Mouse (Mus musculus): ENCODE data around the gene Gm853. TPM values are rescaled to one million over a fixed set of nuclear protein-coding genes. Genes with fewer than 3 reads are reported as not detected.

Gene Gm853
- total RNA-seq, 1 experiment from 2014 or later = not detected

Other genes with a start within 250 kb of the Gm853 start
- 0.12 TPM in 1 of 2 replicates, not detected in the other for gene Adgrb2, start 237.5 kb downstream of the Gm853 start, total RNA-seq (2017)
- gene Col16a1, start 174.6 kb downstream of the Gm853 start, total RNA-seq (2017) = not detected in 2 replicates
- 21.9 and 22.7 TPM in 2 replicates for gene Pef1, start 119.8 kb downstream of the Gm853 start, total RNA-seq (2017)
- gene Hcrtr1, start 83.0 kb downstream of the Gm853 start, total RNA-seq (2017) = not detected in 2 replicates
- gene Tinagl1, start 47.3 kb downstream of the Gm853 start, total RNA-seq (2017) = 1.2 and 2.5 TPM in 2 replicates
- gene Serinc2, start 56.8 kb upstream of the Gm853 start, total RNA-seq (2017) = not detected in 2 replicates
- not detected in 2 replicates for gene Fabp3, start 86.2 kb upstream of the Gm853 start, total RNA-seq (2017)
- gene Gm10570, start 86.3 kb upstream of the Gm853 start, total RNA-seq (2017) = not detected in 2 replicates
- gene Zcchc17, start 137.5 kb upstream of the Gm853 start, total RNA-seq (2017) = 50.0 and 67.0 TPM in 2 replicates
- 37.9 and 45.6 TPM in 2 replicates for gene Snrnp40, start 137.7 kb upstream of the Gm853 start, total RNA-seq (2017)

All from neutrophil, adult 5-6 weeks (primary cell).